Mouse (Mus musculus): ENCODE results near the gene Dact3. TPM values are rescaled to one million over a fixed set of nuclear protein-coding genes. Genes with fewer than 3 reads are reported as not detected.

Dact3 gene
- polyA plus RNA-seq, 1 experiment from 2014 or later, result 7.6 TPM

DNA sequence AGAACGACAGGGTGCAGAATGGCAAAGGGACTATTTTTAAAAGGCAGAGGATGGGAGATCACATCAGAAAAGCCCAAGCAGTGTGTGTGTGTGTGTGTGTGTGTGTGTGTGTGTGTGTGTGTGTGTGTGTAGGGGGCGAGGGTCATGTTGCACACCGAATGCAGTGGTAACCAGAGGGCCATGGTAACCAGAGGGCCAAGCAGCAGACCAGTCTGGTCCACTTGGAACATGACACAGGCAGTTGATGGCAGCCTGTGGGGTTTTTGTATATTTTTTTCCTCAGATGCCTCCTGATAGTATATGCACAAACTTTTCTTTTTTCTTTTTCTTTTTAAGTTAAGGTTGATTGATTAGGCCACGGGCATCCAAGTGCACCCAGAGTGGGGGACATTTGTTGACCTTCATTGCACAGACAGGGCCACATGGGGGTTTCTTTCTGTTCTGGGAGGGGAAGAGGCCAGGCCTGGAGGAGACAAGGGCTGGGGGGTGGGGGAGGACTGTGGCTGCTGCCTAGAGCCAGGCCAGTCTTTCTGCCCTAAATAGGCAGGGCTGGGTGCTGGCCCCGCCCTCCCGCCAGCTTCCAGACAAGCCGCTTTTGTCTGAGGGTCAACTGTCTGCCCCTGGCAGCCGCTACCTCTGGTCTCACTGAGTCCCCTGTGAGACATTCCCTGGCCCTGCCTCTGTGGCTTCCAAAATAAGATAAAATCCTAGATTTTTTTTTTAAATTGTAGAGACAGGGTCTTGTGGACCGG lies 4.9 kb downstream of the Dact3 start:
- no peaks in the 10 kb centered on the region for H3K27me3 ChIP-seq (replicated peaks; ENCODE audit: control insufficient read depth, insufficient read depth, low read length)
- H3K4me2 ChIP-seq (ENCODE audit: low read depth, low read length), result 0 out of 2 replicates have a peak overlapping the region, but pooled peaks have one; percentile 4
- WGBS, result 24% methylated on average over 8 of the region's 9 CpGs
- H3K4me3 ChIP-seq (ENCODE audit: low read depth, low read length), result no peak overlapping the region
- H3K4me1 ChIP-seq (ENCODE audit: control insufficient read depth, insufficient read depth, low read length), result peaks cover 11% of the 10 kb centered on the region; the same call in 1 of the 2 replicates
- peak; percentile 87 for DNase-seq (ENCODE audit: low spot score)
- H3K36me3 ChIP-seq (ENCODE audit: control insufficient read depth, insufficient read depth, low read length), result peaks cover 50% of the 10 kb centered on the region
- no peaks in the 10 kb centered on the region for H3K9me3 ChIP-seq (ENCODE audit: control insufficient read depth, low read length)
- H3K27ac ChIP-seq (replicated peaks; ENCODE audit: low read depth, low read length), result peak overlapping the region; percentile 59
- peak; percentile 28; the same call in 1 of the 2 replicates for ATAC-seq (ENCODE audit: low read depth)
- no peak overlapping the region for H3K9ac ChIP-seq (ENCODE audit: low read depth, low read length)

DNA sequence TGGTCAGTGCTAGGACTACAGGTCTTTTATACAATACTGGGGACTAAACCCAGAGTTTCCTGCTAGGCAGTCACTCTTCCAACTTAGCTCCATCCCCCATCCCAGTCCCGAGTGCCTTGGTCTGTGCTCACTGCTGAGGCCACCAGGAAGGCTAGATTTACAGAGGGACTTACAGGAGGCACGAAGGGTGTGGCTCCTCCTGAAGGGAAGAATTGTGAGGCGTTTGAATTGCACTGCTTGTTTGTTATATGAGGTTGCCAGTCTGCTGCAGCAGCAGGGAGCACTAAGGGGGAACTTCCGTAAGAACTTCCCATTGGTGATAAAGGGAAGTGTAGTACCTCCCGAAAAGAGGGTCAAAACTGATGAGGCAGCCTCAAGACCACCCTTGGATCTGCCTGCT lies 5.5 kb downstream of the Dact3 start:
- 18% methylated on average over 5 of the region's 5 CpGs for WGBS
- H3K4me3 ChIP-seq (ENCODE audit: low read depth, low read length), result no peak overlapping the region
- peaks cover 4% of the 10 kb centered on the region; the same call in 1 of the 2 replicates for H3K9me3 ChIP-seq (ENCODE audit: control insufficient read depth, low read length)
- H3K4me2 ChIP-seq (ENCODE audit: low read depth, low read length), result no peak overlapping the region
- peaks cover 11% of the 10 kb centered on the region; the same call in 1 of the 2 replicates for H3K4me1 ChIP-seq (ENCODE audit: control insufficient read depth, insufficient read depth, low read length)
- peaks cover 56% of the 10 kb centered on the region for H3K36me3 ChIP-seq (ENCODE audit: control insufficient read depth, insufficient read depth, low read length)
- peak overlapping the region; percentile 59 for H3K27ac ChIP-seq (replicated peaks; ENCODE audit: low read depth, low read length)
- no peaks in the 10 kb centered on the region for H3K27me3 ChIP-seq (replicated peaks; ENCODE audit: control insufficient read depth, insufficient read depth, low read length)
- ATAC-seq (ENCODE audit: low read depth) (no peak), DNase-seq (ENCODE audit: low spot score) (no peak)
- H3K9ac ChIP-seq (ENCODE audit: low read depth, low read length), result no peak overlapping the region

DNA sequence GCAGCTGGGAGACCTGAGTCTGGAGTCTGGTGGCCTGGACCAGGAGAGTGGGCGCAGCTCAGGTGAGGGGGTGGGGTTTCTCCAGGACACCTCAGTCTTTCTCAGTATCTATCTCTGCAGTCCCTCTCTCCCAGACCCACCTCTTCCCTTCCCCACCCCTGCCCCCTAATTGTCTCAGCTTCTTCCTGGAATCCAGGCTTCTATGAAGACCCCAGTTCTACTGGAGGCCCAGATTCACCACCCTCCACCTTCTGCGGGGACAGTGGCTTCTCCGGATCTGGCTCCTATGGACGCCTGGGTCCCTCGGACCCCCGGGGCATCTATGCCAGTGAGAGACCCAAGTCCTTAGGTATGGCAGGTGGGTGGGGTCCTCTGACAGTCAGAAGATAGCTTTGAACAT lies 8.0 kb downstream of the Dact3 start:
- no peak overlapping the region for H3K4me2 ChIP-seq (ENCODE audit: low read depth, low read length)
- WGBS, result 91% methylated on average over 6 of the region's 6 CpGs
- no peak overlapping the region for H3K4me3 ChIP-seq (ENCODE audit: low read depth, low read length)
- no peak overlapping the region for H3K9ac ChIP-seq (ENCODE audit: low read depth, low read length)
- H3K9me3 ChIP-seq (ENCODE audit: control insufficient read depth, low read length), result peaks cover 12% of the 10 kb centered on the region; the same call in 1 of the 2 replicates
- H3K4me1 ChIP-seq (ENCODE audit: control insufficient read depth, insufficient read depth, low read length), result peaks cover 6% of the 10 kb centered on the region; the same call in 1 of the 2 replicates
- H3K36me3 ChIP-seq (ENCODE audit: control insufficient read depth, insufficient read depth, low read length), result peaks cover 79% of the 10 kb centered on the region
- no peaks in the 10 kb centered on the region for H3K27me3 ChIP-seq (replicated peaks; ENCODE audit: control insufficient read depth, insufficient read depth, low read length)
- DNase-seq (ENCODE audit: low spot score) (no peak), ATAC-seq (ENCODE audit: low read depth) (no peak)
- H3K27ac ChIP-seq (replicated peaks; ENCODE audit: low read depth, low read length), result no peak overlapping the region

DNA sequence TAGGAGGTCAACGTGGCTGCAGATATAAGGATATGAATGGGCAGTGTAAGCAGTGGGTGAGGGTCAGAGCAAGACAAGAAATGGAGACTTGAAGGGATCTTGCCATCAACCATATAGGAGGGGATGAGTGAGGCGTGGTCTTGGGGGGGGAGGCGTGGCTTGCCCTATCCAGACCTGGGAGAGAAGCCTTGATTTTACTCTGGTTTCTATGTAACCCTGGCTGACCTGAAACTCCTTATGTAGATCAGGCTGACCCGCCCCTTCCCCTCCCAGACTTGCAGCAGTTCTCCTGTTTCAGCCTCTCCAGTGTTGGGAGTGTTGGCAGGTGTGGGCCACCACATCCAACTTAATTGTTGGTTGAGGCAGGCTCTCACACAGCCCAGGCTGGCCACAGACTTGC lies 9.2 kb downstream of the Dact3 start:
- Histone ChIP-seq H3K4me1 (ENCODE audit: control insufficient read depth, insufficient read depth, low read length) (peaks cover 6% of the 10 kb centered on the region), H3K27ac (replicated peaks; ENCODE audit: low read depth, low read length) (no peak overlapping the region), H3K9me3 (ENCODE audit: control insufficient read depth, low read length) (peaks cover 12% of the 10 kb centered on the region; the same call in 1 of the 2 replicates), H3K4me3 (ENCODE audit: low read depth, low read length) (no peak overlapping the region), H3K9ac (ENCODE audit: low read depth, low read length) (no peak overlapping the region), H3K36me3 (ENCODE audit: control insufficient read depth, insufficient read depth, low read length) (peaks cover 72% of the 10 kb centered on the region), H3K27me3 (replicated peaks; ENCODE audit: control insufficient read depth, insufficient read depth, low read length) (no peaks in the 10 kb centered on the region), H3K4me2 (ENCODE audit: low read depth, low read length) (no peak overlapping the region)
- ATAC-seq (ENCODE audit: low read depth) (no peak), DNase-seq (ENCODE audit: low spot score) (no peak)
- 60% methylated on average over 4 of the region's 4 CpGs for WGBS

DNA sequence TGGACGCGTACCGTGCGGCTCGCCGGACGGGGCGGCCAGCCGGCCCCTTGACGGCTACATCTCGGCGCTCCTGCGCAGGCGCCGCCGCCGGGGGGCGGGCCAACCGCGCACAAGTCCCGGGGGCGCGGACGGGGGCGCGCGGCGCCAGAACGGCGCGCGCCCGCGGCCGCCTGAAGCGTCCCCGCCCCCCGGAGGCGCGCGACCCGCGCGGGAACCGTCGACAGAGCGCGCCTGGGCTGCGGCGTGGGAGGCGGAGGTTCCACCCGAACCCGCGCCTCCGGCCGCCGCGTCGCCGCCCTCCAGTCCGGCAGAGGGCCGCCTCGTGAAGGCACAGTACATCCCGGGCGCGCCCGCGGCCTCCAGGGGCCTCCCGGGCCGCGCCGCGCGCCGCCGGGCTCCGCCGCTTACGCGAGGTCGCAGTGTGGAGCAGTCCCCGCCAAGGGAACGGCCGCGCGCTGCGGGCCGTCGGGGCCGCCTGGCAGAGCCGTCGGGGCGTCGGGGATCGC lies 10.2 kb downstream of the Dact3 start:
- Histone ChIP-seq H3K9me3 (ENCODE audit: control insufficient read depth, low read length) (peaks cover 12% of the 10 kb centered on the region; the same call in 1 of the 2 replicates), H3K27me3 (replicated peaks; ENCODE audit: control insufficient read depth, insufficient read depth, low read length) (no peaks in the 10 kb centered on the region), H3K4me1 (ENCODE audit: control insufficient read depth, insufficient read depth, low read length) (peaks cover 2% of the 10 kb centered on the region; the same call in 1 of the 2 replicates), H3K4me2 (ENCODE audit: low read depth, low read length) (peak overlapping the region; percentile 26), H3K9ac (ENCODE audit: low read depth, low read length) (peak overlapping the region; percentile 30; the same call in 1 of the 2 replicates), H3K36me3 (ENCODE audit: control insufficient read depth, insufficient read depth, low read length) (peaks cover 71% of the 10 kb centered on the region), H3K27ac (replicated peaks; ENCODE audit: low read depth, low read length) (no peak overlapping the region), H3K4me3 (ENCODE audit: low read depth, low read length) (peak overlapping the region; percentile 30)
- DNase-seq (ENCODE audit: low spot score), result no peak
- ATAC-seq (ENCODE audit: low read depth), result peak; percentile 27; the same call in 1 of the 2 replicates
- WGBS, result 27% methylated on average over 14 of the region's 95 CpGs

DNA sequence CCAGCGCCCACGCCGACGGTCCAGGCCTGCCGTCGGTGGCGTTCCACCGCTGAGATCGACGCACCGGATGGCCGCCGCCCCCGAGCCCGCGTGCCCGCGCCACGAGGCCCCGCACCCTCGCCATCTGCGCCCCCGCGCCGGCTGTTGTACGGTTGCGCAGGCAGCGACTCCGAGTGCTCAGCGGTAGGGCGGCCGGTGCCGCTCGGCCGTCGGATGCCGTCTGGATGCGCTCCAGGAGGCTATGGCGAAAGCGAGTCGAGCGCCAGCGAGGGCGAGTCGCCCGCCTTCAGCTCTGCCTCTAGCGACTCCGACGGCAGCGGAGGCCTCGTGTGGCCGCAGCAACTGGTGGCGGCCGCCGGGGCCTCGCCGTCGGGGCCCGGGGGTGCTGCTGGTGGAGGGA lies 10.8 kb downstream of the Dact3 start:
- H3K4me2 ChIP-seq (ENCODE audit: low read depth, low read length), result 0 out of 2 replicates have a peak overlapping the region, but pooled peaks have one; percentile 26
- no peak for ATAC-seq (ENCODE audit: low read depth)
- H3K9me3 ChIP-seq (ENCODE audit: control insufficient read depth, low read length), result peaks cover 12% of the 10 kb centered on the region; the same call in 1 of the 2 replicates
- DNase-seq (ENCODE audit: low spot score), result no peak
- H3K4me3 ChIP-seq (ENCODE audit: low read depth, low read length), result peak overlapping the region; percentile 30
- no peaks in the 10 kb centered on the region for H3K27me3 ChIP-seq (replicated peaks; ENCODE audit: control insufficient read depth, insufficient read depth, low read length)
- peaks cover 3% of the 10 kb centered on the region; the same call in 1 of the 2 replicates for H3K4me1 ChIP-seq (ENCODE audit: control insufficient read depth, insufficient read depth, low read length)
- H3K9ac ChIP-seq (ENCODE audit: low read depth, low read length), result 0 out of 2 replicates have a peak overlapping the region, but pooled peaks have one; percentile 30
- H3K36me3 ChIP-seq (ENCODE audit: control insufficient read depth, insufficient read depth, low read length), result peaks cover 70% of the 10 kb centered on the region
- WGBS, result 57% methylated on average over 29 of the region's 59 CpGs
- no peak overlapping the region for H3K27ac ChIP-seq (replicated peaks; ENCODE audit: low read depth, low read length)

DNA sequence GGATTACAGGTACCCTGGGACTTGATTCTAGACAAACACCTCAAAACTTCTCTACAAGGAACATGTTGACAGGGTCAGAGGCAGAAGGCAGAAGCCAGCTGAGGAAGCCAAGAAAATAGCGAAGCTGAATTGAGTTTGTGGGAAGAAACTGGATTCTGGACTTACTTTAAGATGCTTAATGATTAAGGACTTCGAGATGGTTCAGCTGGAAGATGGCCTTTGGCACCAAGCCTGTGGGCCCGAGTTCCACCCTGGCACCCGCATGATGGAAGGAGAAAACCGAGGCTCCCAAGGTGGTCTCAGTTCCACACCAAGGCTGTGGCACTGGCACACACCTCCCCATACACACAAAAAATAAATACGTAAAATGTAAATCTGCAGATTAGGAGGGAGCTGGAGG lies 15.4 kb downstream of the Dact3 start:
- no peak for DNase-seq (ENCODE audit: low spot score)
- peak overlapping the region; percentile 93 for H3K27ac ChIP-seq (replicated peaks; ENCODE audit: low read depth, low read length)
- H3K4me2 ChIP-seq (ENCODE audit: low read depth, low read length), result peak overlapping the region; percentile 64
- peak overlapping the region; percentile 39 for H3K4me3 ChIP-seq (ENCODE audit: low read depth, low read length)
- 16% methylated on average over 6 of the region's 6 CpGs for WGBS
- peak overlapping the region; percentile 46; the same call in 1 of the 2 replicates for H3K9ac ChIP-seq (ENCODE audit: low read depth, low read length)
- no peaks in the 10 kb centered on the region for H3K27me3 ChIP-seq (replicated peaks; ENCODE audit: control insufficient read depth, insufficient read depth, low read length)
- H3K9me3 ChIP-seq (ENCODE audit: control insufficient read depth, low read length), result peaks cover 9% of the 10 kb centered on the region; the same call in 1 of the 2 replicates
- H3K36me3 ChIP-seq (ENCODE audit: control insufficient read depth, insufficient read depth, low read length), result peaks cover 30% of the 10 kb centered on the region
- no peak for ATAC-seq (ENCODE audit: low read depth)
- H3K4me1 ChIP-seq (ENCODE audit: control insufficient read depth, insufficient read depth, low read length), result peaks cover 34% of the 10 kb centered on the region

DNA sequence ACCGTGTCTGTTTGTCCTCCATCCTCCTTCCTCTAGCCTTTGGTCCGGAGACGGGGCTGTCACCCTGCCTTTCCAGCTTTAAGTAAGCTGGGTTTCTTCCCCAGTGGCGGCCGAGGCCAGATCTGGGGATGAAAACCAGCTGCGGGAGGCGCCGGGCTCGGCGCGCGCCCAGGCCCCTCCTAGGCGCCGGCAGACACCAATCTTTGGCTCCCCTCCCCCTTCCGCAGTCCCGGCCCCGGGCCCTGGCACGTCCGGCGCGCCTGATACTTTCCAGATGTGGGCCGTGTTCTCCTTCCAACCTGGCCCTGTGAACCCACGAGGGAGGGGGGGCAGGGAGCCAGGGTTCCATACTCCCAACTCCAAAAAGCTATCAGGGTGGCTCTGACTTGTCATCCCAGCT lies 15.8 kb downstream of the Dact3 start:
- peak overlapping the region; percentile 93 for H3K27ac ChIP-seq (replicated peaks; ENCODE audit: low read depth, low read length)
- ATAC-seq (ENCODE audit: low read depth) (peak; percentile 82), DNase-seq (ENCODE audit: low spot score) (peak; percentile 94)
- H3K36me3 ChIP-seq (ENCODE audit: control insufficient read depth, insufficient read depth, low read length), result peaks cover 26% of the 10 kb centered on the region
- peak overlapping the region; percentile 46; the same call in 1 of the 2 replicates for H3K9ac ChIP-seq (ENCODE audit: low read depth, low read length)
- peak overlapping the region; percentile 64 for H3K4me2 ChIP-seq (ENCODE audit: low read depth, low read length)
- peak overlapping the region; percentile 39 for H3K4me3 ChIP-seq (ENCODE audit: low read depth, low read length)
- peaks cover 5% of the 10 kb centered on the region; the same call in 1 of the 2 replicates for H3K9me3 ChIP-seq (ENCODE audit: control insufficient read depth, low read length)
- under 1% methylated on average over 23 of the region's 23 CpGs for WGBS
- peaks cover 34% of the 10 kb centered on the region for H3K4me1 ChIP-seq (ENCODE audit: control insufficient read depth, insufficient read depth, low read length)
- H3K27me3 ChIP-seq (replicated peaks; ENCODE audit: control insufficient read depth, insufficient read depth, low read length), result no peaks in the 10 kb centered on the region

Measured in embryonic facial prominence, embryonic 14.5 days (tissue).